Mouse (Mus musculus) right cerebral cortex, postnatal 25 days (tissue): Measurements from ENCODE around the gene Gm3476.
"Not testable (repeated sequence)": the region's sequence is repeated elsewhere in the genome, so short reads cannot be mapped to it uniquely, and the experiment has no call there.

Experiments used
- DNase-seq: peaks from one replicate; pipeline ENCODE4 v3.0.0; 2022

The Gm3476 gene

GRCm38 (mm10) chr14:6125707-6126106 lies at the start of gene Gm3476:
TSS of gene Gm3476 (minus strand) at chr14:6125807.
- DNase-seq = not testable (repeated sequence)

- DNase-seq = not testable (repeated sequence)
Observed at GRCm38 (mm10) chr14:6163538-6163937, 37.9 kb upstream of the Gm3476 start.

DNA sequence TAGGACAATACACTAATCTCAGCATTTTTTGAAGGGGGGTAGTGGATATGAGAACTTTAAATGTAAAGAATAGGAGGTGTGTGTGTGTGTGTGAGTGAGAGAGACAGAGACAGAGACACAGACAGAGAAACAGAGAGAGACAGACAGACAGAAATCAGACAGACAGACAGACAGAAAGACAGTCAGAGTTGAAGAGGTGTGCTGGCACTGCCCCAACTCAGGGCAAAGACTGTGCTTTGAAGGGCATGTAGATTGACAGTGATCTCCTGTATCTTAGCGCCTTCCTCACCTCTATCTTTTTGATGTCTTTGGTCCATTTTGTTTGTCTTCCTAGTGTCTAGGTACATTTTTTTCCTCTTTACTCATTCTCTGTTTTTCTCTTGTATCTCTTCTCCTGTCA lies 35.5 kb upstream of the Gm3476 start:
- DNase-seq = not testable (repeated sequence)

DNA sequence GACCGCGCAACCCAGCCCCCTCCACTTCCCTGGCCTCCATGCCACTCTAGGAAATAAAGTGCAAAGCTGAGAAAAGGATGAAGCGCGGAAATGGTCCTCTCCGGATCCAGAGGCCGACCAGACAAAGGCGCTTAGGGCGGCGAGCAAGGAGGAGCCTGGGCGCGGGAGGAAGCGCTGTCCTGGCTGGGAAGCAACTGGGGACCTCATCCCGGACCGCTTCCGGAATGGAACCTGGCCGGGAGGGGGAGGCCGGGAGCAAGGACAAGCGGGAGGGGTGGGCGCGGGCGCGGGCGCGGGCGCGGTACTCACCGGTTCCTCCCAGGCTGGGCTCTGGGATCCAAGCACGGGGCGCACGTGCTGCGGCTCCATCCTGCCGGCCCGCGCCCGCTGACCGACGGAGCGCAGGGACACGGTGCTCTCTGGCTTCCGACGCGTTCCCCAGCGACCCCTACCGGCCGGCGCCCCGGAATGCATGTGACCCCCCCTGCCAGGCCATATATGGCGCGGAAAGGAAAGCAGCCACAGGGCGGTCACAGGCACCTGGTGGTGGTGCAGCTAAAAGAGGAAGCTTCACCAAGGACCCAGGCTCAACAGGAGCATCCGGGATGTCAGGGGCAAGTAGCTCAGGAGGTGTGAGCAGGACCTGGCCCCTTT lies 17.2 kb downstream of the Gm3476 start, which contains the start of gene Gm3468:
Gene Gm3468, minus strand, starts transcription at position 394 of the 654 bp plus-strand sequence.
- peak; percentile 28 for DNase-seq

GRCm38 (mm10) chr14:6107500-6107899 lies 18.1 kb downstream of the Gm3476 start:
- DNase-seq = not testable (repeated sequence)

DNA sequence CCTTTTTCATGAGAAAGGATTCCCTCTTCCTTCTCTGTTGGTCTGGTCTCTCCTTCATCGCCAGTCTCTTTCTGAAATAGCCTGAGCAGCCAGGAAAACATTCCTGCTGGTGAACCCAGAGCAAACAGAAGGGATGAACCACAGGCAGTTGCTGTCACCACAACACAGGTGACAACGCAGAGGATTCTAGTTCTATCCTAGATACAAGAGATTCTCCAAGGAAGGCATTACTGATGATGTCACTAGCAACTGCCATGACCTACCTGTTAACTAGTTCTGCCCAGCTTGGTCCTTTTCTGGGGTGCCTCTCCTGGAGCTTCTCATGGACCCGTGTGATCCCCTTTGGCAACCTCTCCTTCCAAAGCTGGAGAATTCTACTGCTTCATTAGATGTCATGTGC lies 31.8 kb downstream of the Gm3476 start, which contains the start of gene Gm8206:
Gene Gm8206, minus strand, starts transcription at position 101 of the 400 bp plus-strand sequence.
- DNase-seq = not testable (repeated sequence)

GRCm38 (mm10) chr14:6058167-6058566 lies 67.4 kb downstream of the Gm3476 start, which contains the start of gene Gm6337:
TSS of gene Gm6337 (minus strand) at chr14:6058267.
- not testable (repeated sequence) for DNase-seq
